Mouse (Mus musculus): ENCODE results near the gene Nap1l2. TPM values are rescaled to one million over a fixed set of nuclear protein-coding genes. Genes with fewer than 3 reads are reported as not detected.
"Not testable (repeated sequence)": the region's sequence is repeated elsewhere in the genome, so short reads cannot be mapped to it uniquely, and the experiment has no call there.

The Nap1l2 gene
- polyA plus RNA-seq (2012; rRNA removed), result not detected in 2 replicates

DNA sequence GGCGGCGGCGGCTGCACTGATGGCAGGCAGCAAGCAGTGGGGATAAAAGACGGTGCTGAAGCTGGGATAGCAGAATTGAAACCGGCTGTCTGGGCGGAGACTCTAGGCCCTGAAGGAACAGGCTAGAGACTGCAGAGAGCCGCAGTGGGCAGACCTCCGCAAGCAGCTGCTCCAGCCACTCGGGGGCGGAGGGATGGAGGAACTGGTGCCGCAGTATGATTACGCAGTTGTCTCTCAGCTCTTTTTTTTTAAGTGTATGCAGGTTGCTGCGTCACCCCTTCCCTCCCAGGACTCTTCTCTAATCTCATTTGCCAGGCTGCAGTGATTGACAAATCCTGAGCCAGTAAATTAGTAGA, at the start of gene Nap1l2:
Gene Nap1l2 (minus strand): TSS at position 210 of the 356 bp plus-strand sequence.
- no peak for DNase-seq (ENCODE audit: low read depth, low spot score)
- 22% methylated on average over 13 of the region's 13 CpGs for whole genome bisulfite sequencing

DNA sequence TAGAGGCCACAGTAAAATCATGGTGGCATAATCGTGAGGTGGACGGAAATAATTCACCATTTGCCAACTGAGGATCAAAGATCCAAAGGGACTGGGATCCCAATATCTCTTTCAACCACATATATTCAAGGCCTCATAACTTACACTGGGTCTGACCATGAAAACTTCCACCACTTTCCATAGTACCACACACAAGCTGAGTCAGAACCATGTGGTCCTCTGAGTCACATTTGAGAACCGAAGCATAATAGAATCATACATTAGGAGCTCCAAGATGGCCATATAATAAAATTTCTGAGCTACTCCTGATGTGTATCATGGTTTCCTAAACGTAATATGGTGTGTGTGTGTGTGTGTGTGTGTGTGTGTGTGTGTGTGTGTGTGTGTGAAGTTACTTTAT, 28.8 kb upstream of the Nap1l2 start:
- 76% methylated on average over 4 of the region's 4 CpGs for WGBS
- no peak for DNase-seq (ENCODE audit: low read depth, low spot score)

DNA sequence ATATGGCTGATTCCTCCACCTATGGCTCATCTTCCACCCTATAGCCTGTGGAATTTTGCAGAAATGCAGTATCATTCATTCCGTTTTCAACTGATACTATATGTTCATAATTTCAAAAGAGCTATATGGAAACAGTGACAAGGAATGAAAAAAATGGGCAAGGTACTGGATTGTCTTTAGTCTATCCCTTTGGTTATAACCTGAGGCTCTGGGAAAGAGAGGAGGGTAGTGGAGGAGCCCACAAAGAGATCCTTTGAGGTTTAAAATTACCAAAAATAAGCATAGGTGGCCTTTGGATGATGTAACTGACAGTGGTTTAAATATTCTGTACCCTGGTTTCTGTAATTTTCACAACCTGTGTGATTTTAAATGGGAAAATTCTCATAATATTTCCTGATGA, 389 bp upstream of the Nap1l2 start:
- no peak for DNase-seq (ENCODE audit: low read depth, low spot score)
- WGBS, result 29% methylated on average over 1 of the region's 1 CpGs

- WGBS, result 16% methylated on average over 20 of the region's 20 CpGs
- no peak for DNase-seq (ENCODE audit: low read depth, low spot score)
Observed at GRCm38 (mm10) chrX:103185781-103186430, 534 bp downstream of the Nap1l2 start.

- DNase-seq (ENCODE audit: low read depth, low spot score), result no peak
Observed at GRCm38 (mm10) chrX:103183536-103183935, 2.9 kb downstream of the Nap1l2 start.

DNA sequence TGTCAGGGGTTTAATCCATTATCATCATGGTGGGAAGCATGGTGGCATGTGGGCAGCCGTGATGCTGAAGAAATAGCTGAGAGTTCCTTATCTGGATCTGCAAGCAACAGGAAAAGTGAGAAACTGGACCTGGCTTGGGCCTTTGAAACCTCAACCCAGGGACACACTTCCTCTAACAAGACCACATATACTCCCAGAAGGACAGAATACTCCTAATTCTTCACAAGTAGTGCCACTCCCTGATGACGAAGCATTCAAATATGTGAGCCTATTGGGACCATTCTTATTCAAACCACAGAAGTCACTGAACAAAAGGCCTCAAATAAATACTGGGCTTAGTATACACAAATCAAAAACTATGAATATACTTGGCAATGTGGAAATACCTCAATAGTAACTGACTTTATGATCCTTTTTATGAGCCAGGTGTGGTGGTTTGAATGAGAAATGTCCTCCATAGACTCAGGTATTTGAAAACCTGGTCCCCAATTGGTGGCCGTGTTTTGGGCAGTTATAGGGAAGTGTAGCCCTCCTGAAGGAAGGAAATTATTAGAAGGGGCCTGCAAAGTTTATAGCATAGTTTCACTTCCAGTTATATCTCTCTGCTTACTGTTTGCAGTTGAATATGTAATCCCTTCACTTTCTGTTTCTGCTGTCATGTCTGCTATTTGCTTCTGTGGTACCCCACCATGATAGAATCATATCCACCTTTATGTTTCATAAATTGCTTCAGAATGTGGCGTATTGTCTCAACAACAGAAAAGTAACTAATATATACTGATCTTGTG, 6.5 kb downstream of the Nap1l2 start:
- no peak for DNase-seq (ENCODE audit: low read depth, low spot score)
- WGBS, result 67% methylated on average over 4 of the region's 4 CpGs

DNA sequence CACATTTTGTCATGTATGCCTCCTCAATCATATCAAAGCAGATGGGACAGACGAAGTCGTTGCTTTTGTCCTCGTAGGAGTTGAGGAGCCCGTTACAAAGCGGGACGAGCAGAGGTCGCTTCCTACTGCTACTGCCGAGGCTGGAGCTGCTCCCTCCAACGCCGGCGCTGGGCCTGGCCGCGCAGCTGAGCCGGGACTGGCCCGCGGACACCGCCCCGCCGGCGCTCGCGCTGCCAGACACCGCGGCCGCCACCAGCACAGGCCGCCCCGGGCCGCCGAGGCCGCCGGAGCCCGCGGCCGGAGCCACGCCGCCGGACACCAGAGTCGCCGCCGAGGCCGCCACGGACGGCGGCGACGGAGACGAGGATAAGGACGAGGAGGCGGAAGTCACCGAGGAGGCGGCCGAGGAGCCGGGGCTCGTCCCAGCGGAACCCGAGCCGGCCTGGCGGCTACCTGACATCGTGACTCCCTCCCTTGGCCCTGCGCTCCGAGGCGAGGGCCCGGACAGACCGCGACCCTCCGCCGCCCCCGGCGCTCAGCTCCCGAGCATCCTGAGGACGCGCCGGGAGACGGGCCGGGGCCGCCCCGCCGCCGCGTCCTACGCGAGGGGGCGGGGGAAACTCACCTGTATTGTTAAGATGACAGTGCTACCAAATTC, 21.4 kb downstream of the Nap1l2 start:
- DNase-seq (ENCODE audit: low read depth, low spot score), result not testable (repeated sequence)
- WGBS, result 39% methylated on average over 45 of the region's 83 CpGs

- DNase-seq (ENCODE audit: low read depth, low spot score), result no peak
- WGBS, result 31% methylated on average over 1 of the region's 1 CpGs
Observed at GRCm38 (mm10) chrX:103156134-103156533, 30.3 kb downstream of the Nap1l2 start.

DNA sequence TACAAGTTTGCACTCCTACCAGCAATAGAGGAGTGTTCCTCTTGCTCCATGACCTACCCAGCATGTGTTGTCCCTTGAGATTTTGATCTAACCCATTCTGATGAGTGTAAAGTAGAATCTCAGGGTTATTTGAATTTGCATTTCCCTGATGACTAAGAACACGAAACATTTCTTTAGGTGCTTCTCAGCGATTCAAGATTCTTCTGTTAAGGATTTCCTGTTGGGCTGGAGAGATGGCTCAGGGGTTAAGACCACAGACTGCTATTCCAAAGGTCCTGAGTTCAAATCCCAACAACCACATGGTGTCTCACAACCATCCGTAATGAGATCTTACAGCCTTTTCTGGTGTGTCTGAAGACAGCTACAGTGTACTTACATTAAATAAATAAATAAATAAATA, 47.9 kb downstream of the Nap1l2 start:
- no peak for DNase-seq (ENCODE audit: low read depth, low spot score)
- 88% methylated on average over 3 of the region's 3 CpGs for WGBS

Other genes starting within 250 kb of the Nap1l2 start
- not detected in 2 replicates for gene Cdx4, start 134.8 kb upstream of the Nap1l2 start, polyA plus RNA-seq (2012; rRNA removed)
- gene Chic1, start 169.8 kb upstream of the Nap1l2 start, polyA plus RNA-seq (2012; rRNA removed), result 1.3 and 1.8 TPM in 2 replicates
- gene Tsx, start 227.8 kb upstream of the Nap1l2 start, polyA plus RNA-seq (2012; rRNA removed), result 0.21 and 0.32 TPM in 2 replicates
- gene Gm26992, start 235.4 kb upstream of the Nap1l2 start, polyA plus RNA-seq (2012; rRNA removed), result 0.27 and 0.37 TPM in 2 replicates

Measured in large intestine, adult 2 months (tissue).